Mouse (Mus musculus) gastrocnemius, adult 18-20 months (tissue): ENCODE measurements around the gene Cav3. TPM values are rescaled to one million over a fixed set of nuclear protein-coding genes. Genes with fewer than 3 reads are reported as not detected.

Source experiments
- DNase-seq: peaks from one replicate; pipeline ENCODE4 v3.0.0; 2021; ENCODE audit warnings: low spot score
- long read RNA-seq, 2 experiments: library from polyadenylated mRNA; stranded (forward); transcript quantifications; one replicate each; pipeline ENCODE4 v2.0.0; 2021
- total RNA-seq, 2 experiments: library from RNA; stranded (reverse); gene quantifications; 2 replicates each; pipeline ENCODE4 v1.2.3; 2021

Gene Cav3
- 10 to 100 TPM; 47.8 to 52.7 TPM for total RNA-seq
- long read RNA-seq, experiment 1, transcript Cav3-201 (2 exons, 1,157 nt), result major isoform, 57 of 61 reads
- long read RNA-seq, experiment 1, partial matches to known transcripts, result 0 of 61 reads
- long read RNA-seq, experiment 1, other reads (novel, unspliced or antisense), result 4 of 61 reads
- long read RNA-seq, experiment 2, transcript Cav3-201 (2 exons, 1,157 nt), result major isoform, 38 of 40 reads
- long read RNA-seq, experiment 2, partial matches to known transcripts, result 2 of 40 reads
- long read RNA-seq, experiment 2, other reads (novel, unspliced or antisense), result 0 of 40 reads

- peak; percentile 74 for DNase-seq
These were observed at the start of gene Cav3 for GRCm38 (mm10) chr6:112459341-112459749. Cav3 (plus strand) TSS chr6:112459505.

DNA sequence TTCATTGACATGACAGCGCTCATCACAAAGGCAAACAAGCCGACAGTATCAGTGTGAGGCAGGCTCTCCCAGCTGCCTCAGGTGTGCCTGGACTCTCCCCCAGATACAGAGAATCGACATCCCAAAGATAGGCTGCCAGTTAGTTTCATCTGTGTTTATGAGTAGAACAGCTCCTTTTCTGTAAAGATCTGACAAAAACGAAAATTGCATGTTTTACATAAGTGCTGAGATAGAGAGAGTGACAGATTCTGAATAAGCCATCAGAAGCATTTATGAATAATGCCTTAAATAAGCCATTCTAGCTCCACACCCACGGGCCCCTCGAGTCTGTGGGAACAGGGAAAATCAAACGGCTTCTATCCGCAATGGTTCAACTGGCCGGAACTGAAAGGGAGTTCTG is 40.0 kb upstream of the Cav3 start:
- no peak for DNase-seq

DNA sequence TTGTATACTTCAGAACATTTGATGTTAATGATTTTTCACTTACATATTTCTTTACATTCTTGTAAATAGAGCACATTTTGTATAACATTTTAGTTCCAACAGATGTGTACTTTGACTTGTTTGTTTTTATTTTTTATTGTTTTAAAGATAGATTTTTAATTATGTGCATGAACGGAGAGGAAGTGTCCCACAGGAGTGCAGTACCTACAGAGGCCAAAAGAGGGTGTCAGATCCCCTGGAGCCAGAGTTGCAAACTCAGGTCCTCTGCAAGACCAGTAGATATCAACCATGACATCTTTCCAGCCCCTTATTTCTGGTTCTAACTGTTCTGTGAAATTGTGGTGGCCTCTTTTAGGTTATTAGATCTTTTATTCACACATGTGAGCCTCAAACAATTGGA is 38.4 kb upstream of the Cav3 start:
- no peak for DNase-seq

DNA sequence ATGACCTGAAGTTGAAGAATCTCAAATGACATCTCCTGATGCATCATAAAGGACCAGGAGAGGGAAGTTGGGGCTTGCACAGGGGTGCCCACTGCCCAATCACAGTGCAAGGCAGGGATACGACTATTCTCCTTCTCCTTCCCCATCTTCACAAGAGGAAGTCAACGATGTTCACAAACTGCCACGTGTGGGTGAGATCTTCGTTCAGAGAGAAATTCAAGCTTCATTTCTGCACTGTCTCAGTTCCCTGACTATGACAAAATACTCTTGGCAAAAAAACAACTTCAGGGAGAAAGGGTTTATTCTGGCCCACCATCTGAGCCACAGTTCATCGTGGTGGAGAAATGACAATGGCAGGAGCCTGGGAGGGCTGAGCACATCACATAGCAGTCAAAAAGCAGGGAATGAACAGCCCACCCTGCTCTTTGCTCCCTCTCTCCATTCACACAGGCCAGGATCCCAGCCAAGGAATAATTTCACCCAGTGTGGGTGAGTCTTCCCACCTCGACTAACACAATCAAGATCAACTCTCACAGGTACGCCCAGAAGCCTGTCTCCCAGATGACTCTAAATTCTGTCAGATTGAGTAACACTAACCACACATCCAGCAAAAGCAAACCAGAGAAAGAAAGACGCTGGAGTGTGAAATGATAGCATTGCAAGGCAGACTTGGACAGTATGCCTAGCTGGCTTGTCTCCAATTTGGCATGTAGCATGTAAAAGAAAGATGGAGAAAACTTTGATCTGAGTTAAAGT is 35.4 kb upstream of the Cav3 start:
- DNase-seq, result no peak

GRCm38 (mm10) chr6:112426018-112426732 is 33.1 kb upstream of the Cav3 start:
- DNase-seq, result no peak

GRCm38 (mm10) chr6:112445675-112446074 is 13.6 kb upstream of the Cav3 start:
- no peak for DNase-seq

- no peak for DNase-seq
These were observed 2.2 kb downstream of the Cav3 start for GRCm38 (mm10) chr6:112461459-112461858.

DNA sequence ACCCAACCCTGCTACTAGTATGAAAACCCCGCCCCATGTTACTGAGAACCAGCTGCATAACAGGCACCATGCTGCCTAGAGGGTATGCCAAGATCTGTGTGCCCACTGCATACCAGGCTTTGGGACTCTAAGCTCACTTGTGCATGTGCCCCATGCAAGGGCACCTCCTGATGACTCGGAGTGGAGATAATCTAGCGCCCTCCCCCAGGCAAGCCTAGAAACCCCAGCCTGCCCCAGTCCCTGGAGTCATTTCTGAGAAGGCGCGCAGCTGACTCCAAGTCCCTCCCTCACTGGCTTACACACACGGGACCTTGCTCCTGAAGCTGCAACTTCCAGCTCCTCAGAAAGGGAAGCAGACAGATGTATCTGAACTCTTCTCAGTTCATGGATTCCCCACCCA is 4.0 kb downstream of the Cav3 start:
- no peak for DNase-seq

- peak; percentile 16 for DNase-seq
These were observed 6.1 kb downstream of the Cav3 start for GRCm38 (mm10) chr6:112465441-112465840.

- no peak for DNase-seq
These were observed 6.7 kb downstream of the Cav3 start for GRCm38 (mm10) chr6:112466001-112466400.

- DNase-seq, result no peak
These were observed 12.3 kb downstream of the Cav3 start for GRCm38 (mm10) chr6:112471644-112472043.

GRCm38 (mm10) chr6:112479861-112480260 is 20.6 kb downstream of the Cav3 start:
- no peak for DNase-seq

DNA sequence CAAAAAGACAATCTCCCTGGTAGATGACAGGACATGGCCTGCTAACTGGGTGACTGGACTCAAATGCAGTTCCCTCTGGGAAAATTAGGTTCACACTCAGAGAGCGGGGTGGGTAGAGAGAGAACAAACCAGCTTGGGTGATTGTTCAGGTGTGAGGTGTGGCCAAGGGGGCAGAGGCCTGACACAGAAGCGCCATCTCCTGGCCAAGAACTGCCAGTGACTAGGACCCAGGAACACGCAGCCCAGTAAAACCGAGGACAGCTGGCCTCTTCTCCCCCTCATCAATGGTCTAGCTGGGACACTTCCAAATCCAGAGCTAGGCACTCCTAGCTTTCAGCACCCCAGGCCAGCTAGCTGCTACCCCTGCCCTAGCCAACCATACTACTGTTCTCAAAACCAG is 25.0 kb downstream of the Cav3 start:
- peak; percentile 26 for DNase-seq

- DNase-seq, result no peak
These were observed 28.7 kb downstream of the Cav3 start for GRCm38 (mm10) chr6:112487993-112488392.

- no peak for DNase-seq
These were observed 29.5 kb downstream of the Cav3 start for GRCm38 (mm10) chr6:112488821-112489180.

GRCm38 (mm10) chr6:112489181-112489909 is 30.0 kb downstream of the Cav3 start:
- no peak for DNase-seq

- no peak for DNase-seq
These were observed 30.7 kb downstream of the Cav3 start, which contains the start of gene Oxtr for GRCm38 (mm10) chr6:112489910-112490559. Oxtr (minus strand) TSS chr6:112489943.

GRCm38 (mm10) chr6:112490625-112491242 is 31.4 kb downstream of the Cav3 start:
- DNase-seq, result peak; percentile 80

DNA sequence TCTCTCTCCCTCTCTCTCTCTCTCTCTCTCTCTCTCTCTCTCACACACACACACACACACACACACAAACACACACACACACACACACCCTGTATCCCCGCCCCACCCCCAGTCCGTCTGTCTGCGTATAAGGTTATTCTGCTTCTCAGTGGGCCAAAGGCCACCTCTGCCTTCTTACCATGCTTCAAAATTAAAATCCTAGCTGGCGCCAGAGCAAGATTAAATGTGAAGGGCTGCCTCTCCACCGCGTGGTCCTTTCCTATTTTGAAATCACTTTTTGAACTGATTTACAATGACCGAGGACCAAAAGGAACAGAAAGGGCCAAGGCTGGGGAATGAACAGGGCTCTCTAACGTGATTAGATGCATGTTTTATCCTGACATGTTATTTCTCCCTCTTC is 32.2 kb downstream of the Cav3 start:
- DNase-seq, result no peak

DNA sequence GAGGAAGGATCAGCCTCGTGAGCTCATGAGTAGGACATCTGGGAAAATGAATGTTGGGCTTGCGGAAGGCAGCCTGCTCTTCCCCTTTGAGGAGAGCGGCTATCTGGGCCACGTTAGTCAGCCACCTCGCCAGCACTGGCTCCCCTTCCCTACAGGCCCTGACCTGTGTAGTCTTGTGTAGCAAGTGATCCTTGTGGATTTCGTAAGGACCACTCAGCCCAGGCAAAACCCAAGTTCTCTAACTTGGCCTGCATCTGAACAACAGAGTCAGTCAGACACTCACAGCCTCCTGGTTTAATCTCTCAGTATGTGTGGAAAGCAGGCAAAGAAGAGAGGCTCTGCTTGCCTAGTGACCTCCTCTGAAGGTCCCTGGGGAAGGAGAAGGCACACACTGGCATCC is 33.4 kb downstream of the Cav3 start:
- no peak for DNase-seq

- no peak for DNase-seq
These were observed 34.1 kb downstream of the Cav3 start for GRCm38 (mm10) chr6:112493371-112493770.
